Mouse (Mus musculus): ENCODE data around the gene Lpp. TPM values are rescaled to one million over a fixed set of nuclear protein-coding genes. Genes with fewer than 3 reads are reported as not detected.

The Lpp gene
- polyA plus RNA-seq, 1 experiment from 2014 or later: 4.8 TPM

- 76% methylated on average over 4 of the region's 4 CpGs for WGBS
- DNase-seq (ENCODE audit: low spot score) (no peak), ATAC-seq (no peak)
- no peaks in the 10 kb centered on the region for H3K36me3 ChIP-seq (ENCODE audit: control insufficient read depth, insufficient read depth, low read length)
- H3K27me3 ChIP-seq (replicated peaks; ENCODE audit: control insufficient read depth, insufficient read depth, low read length): no peaks in the 10 kb centered on the region
- H3K4me1 ChIP-seq (ENCODE audit: control insufficient read depth, insufficient read depth, low read length): 0 out of 2 replicates have a peak, but pooled peaks cover 3% of the 10 kb centered on the region
- no peaks in the 10 kb centered on the region for H3K9me3 ChIP-seq (replicated peaks; ENCODE audit: control insufficient read depth, low read length)
- no peak overlapping the region for H3K9ac ChIP-seq (ENCODE audit: low read length)
- H3K4me2 ChIP-seq (ENCODE audit: low read length): no peak overlapping the region
- no peak overlapping the region for H3K4me3 ChIP-seq (ENCODE audit: low read depth, low read length)
- H3K27ac ChIP-seq (ENCODE audit: low read depth, low read length): no peak overlapping the region
Measured at GRCm38 (mm10) chr16:24965091-24965490, 571.8 kb downstream of the Lpp start.

GRCm38 (mm10) chr16:24966460-24966859 lies 573.2 kb downstream of the Lpp start:
- Histone ChIP-seq H3K27me3 (replicated peaks; ENCODE audit: control insufficient read depth, insufficient read depth, low read length) (no peaks in the 10 kb centered on the region), H3K9me3 (replicated peaks; ENCODE audit: control insufficient read depth, low read length) (no peaks in the 10 kb centered on the region), H3K4me3 (ENCODE audit: low read depth, low read length) (no peak overlapping the region), H3K4me2 (ENCODE audit: low read length) (no peak overlapping the region), H3K9ac (ENCODE audit: low read length) (no peak overlapping the region), H3K4me1 (ENCODE audit: control insufficient read depth, insufficient read depth, low read length) (0 out of 2 replicates have a peak, but pooled peaks cover 1% of the 10 kb centered on the region), H3K36me3 (ENCODE audit: control insufficient read depth, insufficient read depth, low read length) (no peaks in the 10 kb centered on the region), H3K27ac (ENCODE audit: low read depth, low read length) (no peak overlapping the region)
- ATAC-seq: no peak
- DNase-seq (ENCODE audit: low spot score): no peak
- WGBS: 87% methylated on average over 9 of the region's 9 CpGs

- Histone ChIP-seq H3K27me3 (replicated peaks; ENCODE audit: control insufficient read depth, insufficient read depth, low read length) (no peaks in the 10 kb centered on the region), H3K4me1 (ENCODE audit: control insufficient read depth, insufficient read depth, low read length) (peaks cover 14% of the 10 kb centered on the region), H3K4me2 (ENCODE audit: low read length) (0 out of 2 replicates have a peak overlapping the region, but pooled peaks have one; percentile 9), H3K9ac (ENCODE audit: low read length) (no peak overlapping the region), H3K4me3 (ENCODE audit: low read depth, low read length) (no peak overlapping the region), H3K36me3 (ENCODE audit: control insufficient read depth, insufficient read depth, low read length) (no peaks in the 10 kb centered on the region), H3K9me3 (replicated peaks; ENCODE audit: control insufficient read depth, low read length) (no peaks in the 10 kb centered on the region), H3K27ac (ENCODE audit: low read depth, low read length) (peak overlapping the region; percentile 55)
- ATAC-seq (peak; percentile 87), DNase-seq (ENCODE audit: low spot score) (peak; percentile 80)
- 47% methylated on average over 5 of the region's 5 CpGs for WGBS
Measured at GRCm38 (mm10) chr16:24973009-24973631, 579.8 kb downstream of the Lpp start.

DNA sequence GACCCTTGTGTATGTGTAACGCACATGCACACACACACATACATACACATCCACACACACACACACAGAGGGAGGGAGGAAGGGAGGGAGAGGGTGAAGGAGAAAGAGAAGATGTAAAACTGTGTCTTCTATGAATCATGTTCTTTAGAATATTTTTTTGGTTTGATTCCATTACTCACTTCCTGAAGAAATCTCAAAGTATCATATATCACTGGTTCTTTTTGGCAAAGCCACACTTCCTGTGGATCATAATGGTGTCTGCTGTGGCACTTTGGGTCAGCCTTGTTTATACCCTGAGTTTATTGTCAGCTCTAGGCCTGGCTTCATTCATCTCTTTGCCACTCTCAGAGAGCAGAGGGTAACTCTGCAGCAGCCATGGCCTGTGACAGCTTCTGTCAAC lies 584.5 kb downstream of the Lpp start:
- no peaks in the 10 kb centered on the region for H3K9me3 ChIP-seq (replicated peaks; ENCODE audit: control insufficient read depth, low read length)
- H3K36me3 ChIP-seq (ENCODE audit: control insufficient read depth, insufficient read depth, low read length): no peaks in the 10 kb centered on the region
- H3K27me3 ChIP-seq (replicated peaks; ENCODE audit: control insufficient read depth, insufficient read depth, low read length): no peaks in the 10 kb centered on the region
- ATAC-seq (no peak), DNase-seq (ENCODE audit: low spot score) (no peak)
- no peak overlapping the region for H3K4me3 ChIP-seq (ENCODE audit: low read depth, low read length)
- H3K4me2 ChIP-seq (ENCODE audit: low read length): no peak overlapping the region
- no peak overlapping the region for H3K27ac ChIP-seq (ENCODE audit: low read depth, low read length)
- H3K4me1 ChIP-seq (ENCODE audit: control insufficient read depth, insufficient read depth, low read length): peaks cover 10% of the 10 kb centered on the region
- 100% methylated on average over 1 of the region's 1 CpGs for WGBS
- H3K9ac ChIP-seq (ENCODE audit: low read length): no peak overlapping the region

- no peak overlapping the region for H3K4me3 ChIP-seq (ENCODE audit: low read depth, low read length)
- H3K9ac ChIP-seq (ENCODE audit: low read length): no peak overlapping the region
- 39% methylated on average over 1 of the region's 1 CpGs for WGBS
Measured at GRCm38 (mm10) chr16:24978226-24978625, 584.9 kb downstream of the Lpp start.

GRCm38 (mm10) chr16:24979391-24979790 lies 586.1 kb downstream of the Lpp start:
- no peak overlapping the region for H3K27ac ChIP-seq (ENCODE audit: low read depth, low read length)
- no peaks in the 10 kb centered on the region for H3K27me3 ChIP-seq (replicated peaks; ENCODE audit: control insufficient read depth, insufficient read depth, low read length)

More at GRCm38 (mm10) chr16:24978226-24978625, 584.9 kb downstream of the Lpp start:
- Histone ChIP-seq H3K36me3 (ENCODE audit: control insufficient read depth, insufficient read depth, low read length) (no peaks in the 10 kb centered on the region), H3K27ac (ENCODE audit: low read depth, low read length) (no peak overlapping the region), H3K9me3 (replicated peaks; ENCODE audit: control insufficient read depth, low read length) (no peaks in the 10 kb centered on the region), H3K27me3 (replicated peaks; ENCODE audit: control insufficient read depth, insufficient read depth, low read length) (no peaks in the 10 kb centered on the region), H3K4me2 (ENCODE audit: low read length) (no peak overlapping the region), H3K4me1 (ENCODE audit: control insufficient read depth, insufficient read depth, low read length) (peaks cover 9% of the 10 kb centered on the region)
- DNase-seq (ENCODE audit: low spot score) (no peak), ATAC-seq (no peak)

DNA sequence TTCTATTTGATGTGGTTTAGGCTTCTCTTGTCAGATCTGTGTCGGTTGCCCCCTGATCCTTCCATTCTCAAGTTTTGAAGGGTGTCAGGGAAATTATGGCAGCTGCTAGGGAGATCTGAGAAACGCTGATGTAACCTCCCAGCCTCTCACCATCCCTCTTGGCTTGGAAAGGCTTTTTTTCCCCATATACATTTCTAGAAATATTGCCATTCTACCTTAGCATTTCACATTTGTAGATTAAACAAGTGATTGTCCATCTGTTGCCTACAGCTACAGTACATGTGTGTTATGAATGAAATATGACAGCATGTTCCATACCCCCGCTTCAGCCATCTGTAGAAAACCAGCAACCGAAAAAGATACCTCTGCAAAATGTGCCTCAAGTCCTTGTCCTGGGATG lies 589.5 kb downstream of the Lpp start:
- peak; percentile 62 for DNase-seq (ENCODE audit: low spot score)
- H3K27me3 ChIP-seq (replicated peaks; ENCODE audit: control insufficient read depth, insufficient read depth, low read length): no peaks in the 10 kb centered on the region
- ATAC-seq: peak; percentile 67; the same call in 1 of the 2 replicates
- peaks cover 3% of the 10 kb centered on the region; the same call in 1 of the 2 replicates for H3K4me1 ChIP-seq (ENCODE audit: control insufficient read depth, insufficient read depth, low read length)
- no peaks in the 10 kb centered on the region for H3K9me3 ChIP-seq (replicated peaks; ENCODE audit: control insufficient read depth, low read length)
- no peak overlapping the region for H3K4me3 ChIP-seq (ENCODE audit: low read depth, low read length)
- H3K36me3 ChIP-seq (ENCODE audit: control insufficient read depth, insufficient read depth, low read length): no peaks in the 10 kb centered on the region
- no peak overlapping the region for H3K9ac ChIP-seq (ENCODE audit: low read length)
- no peak overlapping the region for H3K27ac ChIP-seq (ENCODE audit: low read depth, low read length)
- WGBS: 68% methylated on average over 4 of the region's 4 CpGs
- no peak overlapping the region for H3K4me2 ChIP-seq (ENCODE audit: low read length)

More at GRCm38 (mm10) chr16:24979391-24979790, 586.1 kb downstream of the Lpp start:
- peaks cover 3% of the 10 kb centered on the region; the same call in 1 of the 2 replicates for H3K4me1 ChIP-seq (ENCODE audit: control insufficient read depth, insufficient read depth, low read length)
- H3K9ac ChIP-seq (ENCODE audit: low read length): no peak overlapping the region
- no peak for DNase-seq (ENCODE audit: low spot score)
- no peak for ATAC-seq
- H3K4me2 ChIP-seq (ENCODE audit: low read length): no peak overlapping the region
- H3K4me3 ChIP-seq (ENCODE audit: low read depth, low read length): no peak overlapping the region
- no peaks in the 10 kb centered on the region for H3K36me3 ChIP-seq (ENCODE audit: control insufficient read depth, insufficient read depth, low read length)
- WGBS: 65% methylated on average over 4 of the region's 4 CpGs
- no peaks in the 10 kb centered on the region for H3K9me3 ChIP-seq (replicated peaks; ENCODE audit: control insufficient read depth, low read length)

GRCm38 (mm10) chr16:24990331-24990730 lies 597.0 kb downstream of the Lpp start:
- Histone ChIP-seq H3K4me2 (ENCODE audit: low read length) (no peak overlapping the region), H3K9ac (ENCODE audit: low read length) (no peak overlapping the region), H3K36me3 (ENCODE audit: control insufficient read depth, insufficient read depth, low read length) (no peaks in the 10 kb centered on the region), H3K27ac (ENCODE audit: low read depth, low read length) (no peak overlapping the region), H3K27me3 (replicated peaks; ENCODE audit: control insufficient read depth, insufficient read depth, low read length) (no peaks in the 10 kb centered on the region), H3K4me3 (ENCODE audit: low read depth, low read length) (no peak overlapping the region), H3K9me3 (replicated peaks; ENCODE audit: control insufficient read depth, low read length) (no peaks in the 10 kb centered on the region), H3K4me1 (ENCODE audit: control insufficient read depth, insufficient read depth, low read length) (peaks cover 4% of the 10 kb centered on the region; the same call in 1 of the 2 replicates)
- ATAC-seq (no peak), DNase-seq (ENCODE audit: low spot score) (peak; percentile 7)
- WGBS: 83% methylated on average over 11 of the region's 11 CpGs

DNA sequence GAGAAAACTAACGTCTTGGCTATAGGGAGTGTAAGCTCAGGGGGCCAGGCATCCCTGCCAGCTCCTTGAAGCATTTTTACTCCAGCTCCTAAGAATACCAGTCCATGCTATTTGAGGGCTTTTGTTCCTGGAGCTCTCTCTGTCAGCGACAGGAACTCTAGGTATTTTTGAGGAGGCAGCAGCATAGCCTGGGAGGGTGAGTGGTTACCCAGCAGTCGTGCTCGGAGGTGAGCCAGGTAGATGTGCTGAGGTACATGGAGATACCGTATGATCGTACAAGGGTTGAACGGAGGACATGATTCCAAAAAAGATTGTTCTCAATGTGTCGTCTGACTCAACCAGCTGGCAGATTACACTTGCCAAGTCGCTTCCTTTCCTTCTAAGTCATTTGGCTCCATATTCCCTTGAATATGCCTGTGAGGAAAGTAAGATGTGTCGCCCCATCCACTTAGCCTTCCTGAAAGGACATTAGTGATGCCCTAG lies 597.8 kb downstream of the Lpp start:
- Histone ChIP-seq H3K27me3 (replicated peaks; ENCODE audit: control insufficient read depth, insufficient read depth, low read length) (no peaks in the 10 kb centered on the region), H3K27ac (ENCODE audit: low read depth, low read length) (peak overlapping the region; percentile 9; the same call in 1 of the 2 replicates), H3K4me3 (ENCODE audit: low read depth, low read length) (no peak overlapping the region), H3K4me1 (ENCODE audit: control insufficient read depth, insufficient read depth, low read length) (peaks cover 4% of the 10 kb centered on the region; the same call in 1 of the 2 replicates), H3K9me3 (replicated peaks; ENCODE audit: control insufficient read depth, low read length) (no peaks in the 10 kb centered on the region), H3K9ac (ENCODE audit: low read length) (no peak overlapping the region), H3K4me2 (ENCODE audit: low read length) (no peak overlapping the region), H3K36me3 (ENCODE audit: control insufficient read depth, insufficient read depth, low read length) (no peaks in the 10 kb centered on the region)
- peak; percentile 59 for DNase-seq (ENCODE audit: low spot score)
- ATAC-seq: no peak
- WGBS: 72% methylated on average over 10 of the region's 10 CpGs
